Mouse (Mus musculus) left cerebral cortex, postnatal 36 days (tissue): ENCODE results near the gene Rnls. TPM values are rescaled to one million over a fixed set of nuclear protein-coding genes. Genes with fewer than 3 reads are reported as not detected.

Experiments
- microRNA-seq: library from miRNA; unstranded; fragments of <30 nt; microRNA quantifications from one replicate; pipeline ENCODE4 v1.2.0, GENCODE M21; 2022
- total RNA-seq, 2 experiments: library from RNA; stranded (reverse); gene quantifications; 2 replicates each; pipeline ENCODE4 v1.2.3; 2021

Rnls gene
- total RNA-seq, 2 experiments from 2014 or later = 1.7 to 2.1 TPM

Small RNAs within 50 kb of the gene (microRNA-seq; reads per million reads assigned to microRNA genes)
- gene Mir3970 = not detected

Other genes starting within 250 kb of the Rnls start
- under 1 TPM; 0.20 to 0.22 TPM for gene Lipo4, start 125.5 kb upstream of the Rnls start, total RNA-seq
- gene Gm8978, start 233.0 kb upstream of the Rnls start, total RNA-seq = not detected